Mouse (Mus musculus): ENCODE results near the gene Tmem265. TPM values are rescaled to one million over a fixed set of nuclear protein-coding genes. Genes with fewer than 3 reads are reported as not detected.

The Tmem265 gene
- total and polyA plus RNA-seq, 2 experiments from 2014 or later = 2.4 to 7.7 TPM

- ATAC-seq (peak; percentile 57; the same call in 1 of the 2 replicates), DNase-seq (no peak)
- no peaks in the 10 kb centered on the region for H3K9me3 ChIP-seq (ENCODE audit: low read length)
- WGBS = 1% methylated on average over 22 of the region's 28 CpGs
- peak overlapping the region; percentile 79 for H3K9ac ChIP-seq
- H3K4me3 ChIP-seq (ENCODE audit: low read depth, low read length) = peak overlapping the region; percentile 72
- peak overlapping the region; percentile 72 for H3K27ac ChIP-seq (ENCODE audit: low read depth, low read length)
- peak overlapping the region; percentile 95 for H3K4me2 ChIP-seq (ENCODE audit: low read depth)
- peaks cover 17% of the 10 kb centered on the region; the same call in 1 of the 2 replicates for H3K36me3 ChIP-seq (ENCODE audit: insufficient read depth)
- no peak for TF ChIP-seq CTCF (IDR thresholded peaks at IDR 0.05; ENCODE audit: low read depth)
- no peaks in the 10 kb centered on the region for H3K27me3 ChIP-seq (ENCODE audit: insufficient read depth, low read length)
- H3K4me1 ChIP-seq (ENCODE audit: insufficient read depth) = peaks cover 20% of the 10 kb centered on the region
Measured at GRCm38 (mm10) chr7:127573503-127574008, 12.4 kb downstream of the Tmem265 start.

GRCm38 (mm10) chr7:127574115-127574514 is 12.9 kb downstream of the Tmem265 start:
- peak overlapping the region; percentile 79 for H3K9ac ChIP-seq
- no peak for TF ChIP-seq CTCF (IDR thresholded peaks at IDR 0.05; ENCODE audit: low read depth)
- WGBS = 21% methylated on average over 7 of the region's 7 CpGs
- H3K27ac ChIP-seq (ENCODE audit: low read depth, low read length) = no peak overlapping the region
- DNase-seq (no peak), ATAC-seq (no peak)
- no peaks in the 10 kb centered on the region for H3K27me3 ChIP-seq (ENCODE audit: insufficient read depth, low read length)
- peak overlapping the region; percentile 72 for H3K4me3 ChIP-seq (ENCODE audit: low read depth, low read length)
- peaks cover 20% of the 10 kb centered on the region for H3K4me1 ChIP-seq (ENCODE audit: insufficient read depth)
- H3K4me2 ChIP-seq (ENCODE audit: low read depth) = peak overlapping the region; percentile 95
- H3K36me3 ChIP-seq (ENCODE audit: insufficient read depth) = peaks cover 21% of the 10 kb centered on the region
- no peaks in the 10 kb centered on the region for H3K9me3 ChIP-seq (ENCODE audit: low read length)

- TF ChIP-seq CTCF (IDR thresholded peaks at IDR 0.05; ENCODE audit: low read depth) = no peak
Measured at GRCm38 (mm10) chr7:127583260-127583659, 22.1 kb downstream of the Tmem265 start.

GRCm38 (mm10) chr7:127585031-127585430 is 23.8 kb downstream of the Tmem265 start:
- DNase-seq (no peak), ATAC-seq (no peak)
- no peak for TF ChIP-seq CTCF (IDR thresholded peaks at IDR 0.05; ENCODE audit: low read depth)
- peaks cover 36% of the 10 kb centered on the region for H3K36me3 ChIP-seq (ENCODE audit: insufficient read depth)
- no peaks in the 10 kb centered on the region for H3K27me3 ChIP-seq (ENCODE audit: insufficient read depth, low read length)
- no peak overlapping the region for H3K9ac ChIP-seq
- no peaks in the 10 kb centered on the region for H3K4me1 ChIP-seq (ENCODE audit: insufficient read depth)
- no peak overlapping the region for H3K4me2 ChIP-seq (ENCODE audit: low read depth)
- no peak overlapping the region for H3K27ac ChIP-seq (ENCODE audit: low read depth, low read length)
- WGBS = 90% methylated on average over 7 of the region's 7 CpGs
- H3K9me3 ChIP-seq (ENCODE audit: low read length) = no peaks in the 10 kb centered on the region
- no peak overlapping the region for H3K4me3 ChIP-seq (ENCODE audit: low read depth, low read length)

More at GRCm38 (mm10) chr7:127583260-127583659, 22.1 kb downstream of the Tmem265 start:
- DNase-seq (no peak), ATAC-seq (no peak)
- H3K36me3 ChIP-seq (ENCODE audit: insufficient read depth) = peaks cover 46% of the 10 kb centered on the region
- H3K27ac ChIP-seq (ENCODE audit: low read depth, low read length) = no peak overlapping the region
- no peak overlapping the region for H3K9ac ChIP-seq
- H3K4me3 ChIP-seq (ENCODE audit: low read depth, low read length) = no peak overlapping the region
- WGBS = 94% methylated on average over 6 of the region's 6 CpGs
- no peaks in the 10 kb centered on the region for H3K27me3 ChIP-seq (ENCODE audit: insufficient read depth, low read length)
- H3K4me1 ChIP-seq (ENCODE audit: insufficient read depth) = no peaks in the 10 kb centered on the region
- H3K9me3 ChIP-seq (ENCODE audit: low read length) = no peaks in the 10 kb centered on the region
- no peak overlapping the region for H3K4me2 ChIP-seq (ENCODE audit: low read depth)

- no peak overlapping the region for H3K4me2 ChIP-seq (ENCODE audit: low read depth)
- DNase-seq = no peak
- H3K9me3 ChIP-seq (ENCODE audit: low read length) = no peaks in the 10 kb centered on the region
- no peak overlapping the region for H3K27ac ChIP-seq (ENCODE audit: low read depth, low read length)
- no peak for ATAC-seq
- no peak for TF ChIP-seq CTCF (IDR thresholded peaks at IDR 0.05; ENCODE audit: low read depth)
- no peaks in the 10 kb centered on the region for H3K27me3 ChIP-seq (ENCODE audit: insufficient read depth, low read length)
- H3K4me1 ChIP-seq (ENCODE audit: insufficient read depth) = no peaks in the 10 kb centered on the region
- 91% methylated on average over 6 of the region's 6 CpGs for WGBS
- H3K4me3 ChIP-seq (ENCODE audit: low read depth, low read length) = no peak overlapping the region
- H3K36me3 ChIP-seq (ENCODE audit: insufficient read depth) = peaks cover 42% of the 10 kb centered on the region
- H3K9ac ChIP-seq = no peak overlapping the region
Measured at GRCm38 (mm10) chr7:127586149-127586548, 25.0 kb downstream of the Tmem265 start.

- H3K27ac ChIP-seq (ENCODE audit: low read depth, low read length) = no peak overlapping the region
- 73% methylated on average over 5 of the region's 5 CpGs for WGBS
- no peak for DNase-seq
- peak overlapping the region; percentile 82; the same call in 1 of the 2 replicates for H3K4me3 ChIP-seq (ENCODE audit: low read depth, low read length)
- H3K36me3 ChIP-seq (ENCODE audit: insufficient read depth) = peaks cover 46% of the 10 kb centered on the region
- TF ChIP-seq CTCF (IDR thresholded peaks at IDR 0.05; ENCODE audit: low read depth) = no peak
- no peaks in the 10 kb centered on the region for H3K9me3 ChIP-seq (ENCODE audit: low read length)
- H3K4me1 ChIP-seq (ENCODE audit: insufficient read depth) = no peaks in the 10 kb centered on the region
- no peaks in the 10 kb centered on the region for H3K27me3 ChIP-seq (ENCODE audit: insufficient read depth, low read length)
- no peak overlapping the region for H3K9ac ChIP-seq
- H3K4me2 ChIP-seq (ENCODE audit: low read depth) = peak overlapping the region; percentile 76
- no peak for ATAC-seq
Measured at GRCm38 (mm10) chr7:127587196-127587595, 26.0 kb downstream of the Tmem265 start.

- H3K9ac ChIP-seq = peak within 1 kb of the TSS; percentile 74
- ATAC-seq (peak; percentile 96), DNase-seq (peak; percentile 96)
- no peaks in the 10 kb centered on the region for H3K27me3 ChIP-seq (ENCODE audit: insufficient read depth, low read length)
- H3K36me3 ChIP-seq (ENCODE audit: insufficient read depth) = peaks cover 46% of the 10 kb centered on the region
- no peaks in the 10 kb centered on the region for H3K4me1 ChIP-seq (ENCODE audit: insufficient read depth)
- no peaks in the 10 kb centered on the region for H3K9me3 ChIP-seq (ENCODE audit: low read length)
- peak; percentile 29; the same call in 1 of the 2 replicates for TF ChIP-seq CTCF (IDR thresholded peaks at IDR 0.05; ENCODE audit: low read depth)
- peak within 1 kb of the TSS; percentile 76 for H3K4me2 ChIP-seq (ENCODE audit: low read depth)
- WGBS = under 1% methylated on average over 50 of the region's 50 CpGs
- H3K27ac ChIP-seq (ENCODE audit: low read depth, low read length) = peak within 1 kb of the TSS; percentile 51
- H3K4me3 ChIP-seq (ENCODE audit: low read depth, low read length) = peak within 1 kb of the TSS; percentile 82
Measured at GRCm38 (mm10) chr7:127588011-127588871, 27.1 kb downstream of the Tmem265 start, which contains the start of the genes Ccdc189 and Rnf40. Ccdc189 (minus strand) TSS chr7:127588595. Rnf40 (plus strand) TSS chr7:127588767.
